Mouse (Mus musculus) megakaryocyte progenitor cell, adult 5-6 weeks (primary cell): ENCODE measurements around the gene St6gal2. TPM values are rescaled to one million over a fixed set of nuclear protein-coding genes. Genes with fewer than 3 reads are reported as not detected.

ENCODE experiments used
- ATAC-seq: replicated peaks from 2 replicates; pipeline ENCODE4 v1.8.0; 2016; ENCODE audit warnings: mild to moderate bottlenecking, moderate TSS enrichment, inconsistent platforms; ENCODE audit not compliant: poor library complexity
- total RNA-seq, 2 experiments: library from RNA; stranded (forward) in 1 of 2; stranded (reverse) in 1 of 2; fragments of 157-497, 149-512 nt in 1 of 2; fragments of 200-1000 nt in 1 of 2; gene quantifications; 2 replicates each; pipeline versions ENCODE4 v1.2.3 to v1.2.4; 2015 to 2017

The St6gal2 gene
- total RNA-seq (2015) (not detected in 2 replicates), total RNA-seq (2017) (not detected in 2 replicates)

- ATAC-seq = peak; percentile 42
Observed at GRCm38 (mm10) chr17:55445250-55446184, at the start of gene St6gal2. St6gal2 (plus strand) TSS chr17:55445382.

GRCm38 (mm10) chr17:55406043-55406442, 39.1 kb upstream of the St6gal2 start:
- ATAC-seq = no peak

GRCm38 (mm10) chr17:55416519-55416918, 28.7 kb upstream of the St6gal2 start:
- no peak for ATAC-seq

- no peak for ATAC-seq
Observed at GRCm38 (mm10) chr17:55446185-55446527, 974 bp downstream of the St6gal2 start.

GRCm38 (mm10) chr17:55446698-55447097, 1.5 kb downstream of the St6gal2 start:
- ATAC-seq = no peak

- no peak for ATAC-seq
Observed at GRCm38 (mm10) chr17:55450943-55451342, 5.8 kb downstream of the St6gal2 start.

- ATAC-seq = no peak
Observed at GRCm38 (mm10) chr17:55454487-55454886, 9.3 kb downstream of the St6gal2 start.

- no peak for ATAC-seq
Observed at GRCm38 (mm10) chr17:55460187-55460586, 15.0 kb downstream of the St6gal2 start.

- ATAC-seq = no peak
Observed at GRCm38 (mm10) chr17:55467579-55467978, 22.4 kb downstream of the St6gal2 start.

- no peak for ATAC-seq
Observed at GRCm38 (mm10) chr17:55468963-55469362, 23.8 kb downstream of the St6gal2 start.

- no peak for ATAC-seq
Observed at GRCm38 (mm10) chr17:55475974-55476373, 30.8 kb downstream of the St6gal2 start.

- ATAC-seq = no peak
Observed at GRCm38 (mm10) chr17:55477361-55477760, 32.2 kb downstream of the St6gal2 start.

- ATAC-seq = no peak
Observed at GRCm38 (mm10) chr17:55479367-55479766, 34.2 kb downstream of the St6gal2 start.

GRCm38 (mm10) chr17:55484108-55484870, 39.1 kb downstream of the St6gal2 start:
- ATAC-seq = no peak

- ATAC-seq = no peak
Observed at GRCm38 (mm10) chr17:55531872-55532271, 86.7 kb downstream of the St6gal2 start.

- ATAC-seq = no peak
Observed at GRCm38 (mm10) chr17:55548476-55548875, 103.3 kb downstream of the St6gal2 start.

GRCm38 (mm10) chr17:55561774-55562173, 116.6 kb downstream of the St6gal2 start:
- ATAC-seq = no peak

Other genes starting within 250 kb of the St6gal2 start
- not detected in 2 replicates for gene Vmn2r118, start 179.8 kb downstream of the St6gal2 start, total RNA-seq (2015)
- gene Vmn2r118, start 179.8 kb downstream of the St6gal2 start, total RNA-seq (2017) = not detected in 2 replicates